Mouse (Mus musculus) T-helper 17 cell (primary cell): ENCODE results near the gene Blvra.
"Not testable (repeated sequence)": the region's sequence is repeated elsewhere in the genome, so short reads cannot be mapped to it uniquely, and the experiment has no call there.

Source experiments
- in situ Hi-C, 2 experiments: fragments of 300-600 bp; cut with MboI, MseI; formaldehyde crosslinking; loops; 1 replicate in 1 of 2; 2 replicates in 1 of 2; pipeline ENCODE4 v1.15.1; 2025; ENCODE audit warnings: high pct_unique_total_duplicates in 2 of 2

Gene Blvra

GRCm38 (mm10) chr2:127070435-127070841, at the start of gene Blvra:
TSS of gene Blvra (plus strand) at chr2:127070665.
- in situ Hi-C loops: no loop called here

GRCm38 (mm10) chr2:127035006-127035605, 35.4 kb upstream of the Blvra start:
- in situ Hi-C loops: no loop called here

GRCm38 (mm10) chr2:127037299-127037698, 33.2 kb upstream of the Blvra start:
- in situ Hi-C loops: no loop called here

- in situ Hi-C loops: no loop called here
Measured at GRCm38 (mm10) chr2:127061471-127061870, 9.0 kb upstream of the Blvra start.

GRCm38 (mm10) chr2:127068806-127069205, 1.7 kb upstream of the Blvra start:
- in situ Hi-C loops: no loop called here

GRCm38 (mm10) chr2:127069781-127070434, 557 bp upstream of the Blvra start:
- in situ Hi-C loops: no loop called here

GRCm38 (mm10) chr2:127070879-127071278, 414 bp downstream of the Blvra start:
- in situ Hi-C loops: no loop called here

- in situ Hi-C loops: no loop called here
Measured at GRCm38 (mm10) chr2:127074116-127074515, 3.7 kb downstream of the Blvra start.

- in situ Hi-C loops: no loop called here
Measured at GRCm38 (mm10) chr2:127077611-127078010, 7.1 kb downstream of the Blvra start.

GRCm38 (mm10) chr2:127079066-127079465, 8.6 kb downstream of the Blvra start:
- in situ Hi-C loops: not testable (repeated sequence)

GRCm38 (mm10) chr2:127079881-127080590, 9.6 kb downstream of the Blvra start:
- in situ Hi-C loops: no loop called here

- in situ Hi-C loops: no loop called here
Measured at GRCm38 (mm10) chr2:127080591-127081218, 10.2 kb downstream of the Blvra start.

- in situ Hi-C loops: no loop called here
Measured at GRCm38 (mm10) chr2:127086235-127086634, 15.8 kb downstream of the Blvra start.

GRCm38 (mm10) chr2:127090151-127090550, 19.7 kb downstream of the Blvra start:
- in situ Hi-C loops: not testable (repeated sequence)

- in situ Hi-C loops: no loop called here
Measured at GRCm38 (mm10) chr2:127092000-127092399, 21.5 kb downstream of the Blvra start.

GRCm38 (mm10) chr2:127108986-127109385, 38.5 kb downstream of the Blvra start:
- in situ Hi-C loops: no loop called here

GRCm38 (mm10) chr2:127121591-127122235, 51.2 kb downstream of the Blvra start:
- in situ Hi-C loops: loop anchor here in 1 of 2 experiments (5.0 kb wide), 1 partner anchor 94 kb away; no protein-coding TSS in a partner anchor

GRCm38 (mm10) chr2:127128926-127129325, 58.5 kb downstream of the Blvra start:
- in situ Hi-C loops: no loop called here

GRCm38 (mm10) chr2:127131353-127131752, 60.9 kb downstream of the Blvra start:
- in situ Hi-C loops: no loop called here

- in situ Hi-C loops: no loop called here
Measured at GRCm38 (mm10) chr2:127133621-127134461, 63.4 kb downstream of the Blvra start, which contains the start of gene Ncaph. TSS of gene Ncaph (minus strand) at chr2:127133954.

- in situ Hi-C loops: not testable (repeated sequence)
Measured at GRCm38 (mm10) chr2:127135255-127135654, 64.8 kb downstream of the Blvra start.
